Mouse (Mus musculus) liver, adult 2 months (tissue): ENCODE data around the gene Rasd2. TPM values are rescaled to one million over a fixed set of nuclear protein-coding genes. Genes with fewer than 3 reads are reported as not detected.
A peak's percentile ranks its signal among the peaks of the same experiment; 100 is the strongest.

ENCODE experiments used
- DNase-seq: peaks from one replicate; pipeline ENCODE4 v3.0.0-alpha.2; 2011; ENCODE audit warnings: low read depth, low spot score; ENCODE audit errors: extremely low read depth
- H3K27ac ChIP-seq: fragments of 200-500 bp; replicated peaks from 2 replicates; pipeline ENCODE4 v1.5.1; 2012; ENCODE audit warnings: low read depth, mild to moderate bottlenecking, control low read depth, inconsistent platforms, low read length; ENCODE audit not compliant: insufficient read depth
- H3K27me3 ChIP-seq: fragments of 200-500 bp; 2 replicates; pipeline ENCODE4 v1.6.1; 2012; ENCODE audit warnings: mild to moderate bottlenecking, moderate library complexity, low read length, inconsistent platforms; ENCODE audit not compliant: control insufficient read depth, insufficient read depth
- H3K36me3 ChIP-seq: fragments of 200-500 bp; 2 replicates; pipeline ENCODE4 v1.6.1; 2012; ENCODE audit warnings: low read length, inconsistent platforms; ENCODE audit not compliant: control insufficient read depth, insufficient read depth
- H3K4me1 ChIP-seq: fragments of 200-500 bp; 2 replicates; pipeline ENCODE4 v1.6.1; 2011; ENCODE audit warnings: low read length; ENCODE audit not compliant: control insufficient read depth, insufficient read depth
- H3K4me3 ChIP-seq: fragments of 200-500 bp; 2 replicates; pipeline ENCODE4 v1.5.1; 2011; ENCODE audit warnings: low read depth, mild to moderate bottlenecking, control low read depth, low read length, moderate library complexity; ENCODE audit not compliant: insufficient read depth
- H3K79me2 ChIP-seq: fragments of 200-500 bp; 2 replicates; pipeline ENCODE4 v1.6.1; 2012; ENCODE audit warnings: inconsistent platforms, mild to moderate bottlenecking, low read length, moderate library complexity; ENCODE audit not compliant: control insufficient read depth, insufficient read depth
- H3K9ac ChIP-seq: fragments of 200-500 bp; 2 replicates; pipeline ENCODE4 v1.6.1; 2012; ENCODE audit warnings: low read depth, mild to moderate bottlenecking, control low read depth, inconsistent platforms, low read length
- CTCF ChIP-seq: fragments of 200-500 bp; IDR thresholded peaks from 2 replicates; pipeline ENCODE4 v1.5.1; 2011; ENCODE audit warnings: low read depth, low read length, control low read depth
- POLR2A ChIP-seq: fragments of 200-500 bp; IDR thresholded peaks from 2 replicates; pipeline ENCODE4 v1.6.1; 2011; ENCODE audit warnings: low read length, control low read depth; ENCODE audit not compliant: insufficient read depth; ENCODE audit errors: extremely low read depth
- WGBS: fragments of 180-500 bp; shearing (Covaris S2); methylation state at CpG from one replicate; pipeline ENCODE4 v1.1.7; 2018; 5-methylcytosine and 5-hydroxymethylcytosine counted together
- polyA plus RNA-seq: library from polyadenylated mRNA; depleted of rRNA; stranded (reverse); fragments of >200 nt; gene quantifications from 2 replicates; pipeline ENCODE4 v1.2.3, GENCODE M21; 2012; rRNA removed
- total RNA-seq: library from RNA; depleted of rRNA; stranded (reverse); fragments of >200 nt; gene quantifications from 2 replicates; pipeline ENCODE4 v1.2.3, GENCODE M21; 2014; rRNA removed

Rasd2 gene
- total and polyA plus RNA-seq, 2 experiments: 0.09 to 0.13 TPM

GRCm38 (mm10) chr8:75233915-75234554 lies 20.3 kb downstream of the Rasd2 start:
- no peaks in the 10 kb centered on the region for H3K79me2 ChIP-seq
- no peaks in the 10 kb centered on the region for H3K36me3 ChIP-seq
- no peaks in the 10 kb centered on the region for H3K27me3 ChIP-seq
- TF ChIP-seq POLR2A (no peak), CTCF (no peak)
- H3K4me1 ChIP-seq: no peaks in the 10 kb centered on the region
- DNase-seq: no peak
- H3K4me3 ChIP-seq: no peak overlapping the region
- WGBS: 57% methylated on average over 4 of the region's 4 CpGs
- H3K9ac ChIP-seq: no peak overlapping the region
- no peak overlapping the region for H3K27ac ChIP-seq

- Histone ChIP-seq H3K36me3 (no peaks in the 10 kb centered on the region), H3K27ac (no peak overlapping the region), H3K4me1 (no peaks in the 10 kb centered on the region), H3K79me2 (no peaks in the 10 kb centered on the region), H3K4me3 (no peak overlapping the region), H3K27me3 (0 out of 2 replicates have a peak, but pooled peaks cover 3% of the 10 kb centered on the region), H3K9ac (no peak overlapping the region)
- 88% methylated on average over 15 of the region's 15 CpGs for WGBS
- TF ChIP-seq POLR2A (no peak), CTCF (no peak)
- no peak for DNase-seq
These were observed 33.6 kb downstream of the Rasd2 start for GRCm38 (mm10) chr8:75247331-75247730.

GRCm38 (mm10) chr8:75249186-75249585 lies 35.4 kb downstream of the Rasd2 start:
- no peaks in the 10 kb centered on the region for H3K36me3 ChIP-seq
- no peak overlapping the region for H3K9ac ChIP-seq
- H3K4me1 ChIP-seq: no peaks in the 10 kb centered on the region
- 91% methylated on average over 4 of the region's 4 CpGs for WGBS
- DNase-seq: no peak
- 0 out of 2 replicates have a peak, but pooled peaks cover 3% of the 10 kb centered on the region for H3K27me3 ChIP-seq
- H3K27ac ChIP-seq: no peak overlapping the region
- TF ChIP-seq CTCF (no peak), POLR2A (no peak)
- no peaks in the 10 kb centered on the region for H3K79me2 ChIP-seq
- no peak overlapping the region for H3K4me3 ChIP-seq

- 75% methylated on average over 3 of the region's 3 CpGs for WGBS
- H3K27me3 ChIP-seq: no peaks in the 10 kb centered on the region
- H3K36me3 ChIP-seq: no peaks in the 10 kb centered on the region
- no peaks in the 10 kb centered on the region for H3K4me1 ChIP-seq
- H3K27ac ChIP-seq: no peak overlapping the region
- no peaks in the 10 kb centered on the region for H3K79me2 ChIP-seq
- no peak for DNase-seq
- no peak overlapping the region for H3K4me3 ChIP-seq
- no peak overlapping the region for H3K9ac ChIP-seq
- no peak for TF ChIP-seq CTCF
- no peak for TF ChIP-seq POLR2A
These were observed 40.3 kb downstream of the Rasd2 start for GRCm38 (mm10) chr8:75254027-75254426.

- no peak for TF ChIP-seq POLR2A
- Histone ChIP-seq H3K4me1 (no peaks in the 10 kb centered on the region), H3K4me3 (no peak overlapping the region), H3K36me3 (no peaks in the 10 kb centered on the region), H3K27ac (no peak overlapping the region), H3K9ac (no peak overlapping the region), H3K27me3 (no peaks in the 10 kb centered on the region), H3K79me2 (no peaks in the 10 kb centered on the region)
- DNase-seq: no peak
- 90% methylated on average over 3 of the region's 3 CpGs for WGBS
These were observed 41.9 kb downstream of the Rasd2 start for GRCm38 (mm10) chr8:75255635-75256034.

- Histone ChIP-seq H3K27me3 (no peaks in the 10 kb centered on the region), H3K4me1 (no peaks in the 10 kb centered on the region), H3K4me3 (no peak overlapping the region), H3K9ac (no peak overlapping the region), H3K27ac (no peak overlapping the region), H3K79me2 (no peaks in the 10 kb centered on the region), H3K36me3 (no peaks in the 10 kb centered on the region)
- 29% methylated on average over 4 of the region's 4 CpGs for WGBS
- peak; percentile 14 for DNase-seq
- TF ChIP-seq POLR2A: no peak
- peak; percentile 20; the same call in 1 of the 2 replicates for TF ChIP-seq CTCF
These were observed 58.4 kb downstream of the Rasd2 start for GRCm38 (mm10) chr8:75272166-75272565.

Other genes starting within 250 kb of the Rasd2 start
- gene Hmgxb4, start 220.6 kb upstream of the Rasd2 start, total RNA-seq: 8.8 and 9.4 TPM in 2 replicates
- 3.1 and 4.5 TPM in 2 replicates for gene Hmgxb4, start 220.6 kb upstream of the Rasd2 start, polyA plus RNA-seq
- 12.2 and 16.2 TPM in 2 replicates for gene Tom1, start 180.2 kb upstream of the Rasd2 start, total RNA-seq
- gene Tom1, start 180.2 kb upstream of the Rasd2 start, polyA plus RNA-seq: 27.7 and 29.3 TPM in 2 replicates
- gene Hmox1, start 120.3 kb upstream of the Rasd2 start, total RNA-seq: 16.0 and 33.4 TPM in 2 replicates
- gene Hmox1, start 120.3 kb upstream of the Rasd2 start, polyA plus RNA-seq: 12.4 and 19.2 TPM in 2 replicates
- gene Mcm5, start 104.4 kb upstream of the Rasd2 start, total RNA-seq: 2.8 and 8.3 TPM in 2 replicates
- 2.0 and 2.2 TPM in 2 replicates for gene Mcm5, start 104.4 kb upstream of the Rasd2 start, polyA plus RNA-seq
- gene Gm10358, start 192.6 kb downstream of the Rasd2 start, total RNA-seq: 0.81 and 0.92 TPM in 2 replicates
- 0.36 and 0.46 TPM in 2 replicates for gene Gm10358, start 192.6 kb downstream of the Rasd2 start, polyA plus RNA-seq
- gene Iqcm, start 234.8 kb downstream of the Rasd2 start, total RNA-seq: not detected in 2 replicates
- not detected in 2 replicates for gene Iqcm, start 234.8 kb downstream of the Rasd2 start, polyA plus RNA-seq